Mouse (Mus musculus): ENCODE measurements around the gene Actn1.

- TF ChIP-seq CTCF (IDR thresholded peaks at IDR 0.05; ENCODE audit: low read depth) (no peak), EP300 (IDR thresholded peaks at IDR 0.05; ENCODE audit: low read depth) (no peak)
Observed at GRCm38 (mm10) chr12:80217049-80217448, 43.1 kb downstream of the Actn1 start.

All from liver, postnatal 0 days (tissue).